Mouse (Mus musculus) intestine, embryonic 14.5 days (tissue): ENCODE data around the gene Nepro. TPM values are rescaled to one million over a fixed set of nuclear protein-coding genes. Genes with fewer than 3 reads are reported as not detected.

ENCODE experiments used
- polyA plus RNA-seq: library from polyadenylated mRNA; unstranded; fragments of >200 nt; fragmentation: Nextera tagmentation; extraction: Ambion mirVana; gene quantifications from 2 replicates; pipeline ENCODE4 v1.2.1, GENCODE M21; 2014

Nepro gene
- polyA plus RNA-seq, 1 experiment from 2014 or later, result 11.3 TPM

Other genes with a start within 250 kb of the Nepro start
- gene Boc, start 165.4 kb upstream of the Nepro start, polyA plus RNA-seq, result 14.2 and 14.9 TPM in 2 replicates
- gene Gtpbp8, start 22.1 kb downstream of the Nepro start, polyA plus RNA-seq, result 27.2 and 30.5 TPM in 2 replicates
- 0.88 and 0.99 TPM in 2 replicates for gene Cd200r1, start 41.4 kb downstream of the Nepro start, polyA plus RNA-seq
- gene Cd200r4, start 87.4 kb downstream of the Nepro start, polyA plus RNA-seq, result 0.32 and 0.34 TPM in 2 replicates
- gene Cd200r2, start 142.8 kb downstream of the Nepro start, polyA plus RNA-seq, result 0.09 TPM in 1 of 2 replicates, not detected in the other
- 0.42 TPM in 1 of 2 replicates, not detected in the other for gene Cd200r3, start 219.4 kb downstream of the Nepro start, polyA plus RNA-seq